Mouse (Mus musculus) kidney, postnatal 0 days (tissue): Measurements from ENCODE around the gene Gm17018. TPM values are rescaled to one million over a fixed set of nuclear protein-coding genes. Genes with fewer than 3 reads are reported as not detected.
A peak's percentile ranks its signal among the peaks of the same experiment; 100 is the strongest.

Experiments used
- ATAC-seq: fragments of 200-750 bp; cut with Nextera tagmentation; replicated peaks from 2 replicates; pipeline ENCODE4 v1.8.0; 2017; ENCODE audit warnings: low read depth, moderate number of reproducible peaks, moderate TSS enrichment, moderate library complexity; ENCODE audit not compliant: low FRiP score
- DNase-seq: peaks from one replicate; pipeline ENCODE4 v3.0.0-alpha.2; 2016; ENCODE audit warnings: low spot score
- H3K27ac ChIP-seq: fragments of 300-500 bp; sonication (generic); 2 replicates; pipeline ENCODE4 v1.5.1; 2014; ENCODE audit warnings: mild to moderate bottlenecking
- H3K27me3 ChIP-seq: fragments of 300-500 bp; sonication (generic); 2 replicates; pipeline ENCODE4 v1.6.1; 2014; ENCODE audit warnings: low read length, mixed read lengths; ENCODE audit not compliant: insufficient read depth
- H3K36me3 ChIP-seq: fragments of 300-500 bp; sonication (generic); 2 replicates; pipeline ENCODE4 v1.6.1; 2014; ENCODE audit warnings: low read length, mixed read lengths; ENCODE audit not compliant: insufficient read depth
- H3K4me1 ChIP-seq: fragments of 300-500 bp; sonication (generic); replicated peaks from 2 replicates; pipeline ENCODE4 v1.6.1; 2014; ENCODE audit warnings: antibody characterized with exemption, low read length, mixed read lengths; ENCODE audit not compliant: insufficient read depth
- H3K4me2 ChIP-seq: fragments of 300-500 bp; sonication (generic); 2 replicates; pipeline ENCODE4 v1.6.1; 2014; ENCODE audit warnings: mild to moderate bottlenecking, low read length, moderate library complexity, mixed read lengths
- H3K4me3 ChIP-seq: fragments of 300-500 bp; sonication (generic); replicated peaks from 2 replicates; pipeline ENCODE4 v1.5.1; 2014; ENCODE audit warnings: low read depth, low read length
- H3K9ac ChIP-seq: fragments of 300-500 bp; sonication (generic); 2 replicates; pipeline ENCODE4 v1.6.1; 2014; ENCODE audit warnings: low read depth, low read length
- H3K9me3 ChIP-seq: fragments of 300-500 bp; sonication (generic); replicated peaks from 2 replicates; pipeline ENCODE4 v1.6.1; 2016; ENCODE audit warnings: low read length, inconsistent platforms, mixed read lengths
- CTCF ChIP-seq: IDR thresholded peaks from 2 replicates; pipeline ENCODE4 v1.5.1; 2016; ENCODE audit warnings: antibody characterized with exemption, low read depth, mild to moderate bottlenecking, moderate library complexity
- WGBS: fragments of 180-500 bp; shearing (Covaris S2); extraction: QIAGEN DNeasy Blood & Tissue Kit; methylation state at CpG from one replicate; pipeline ENCODE4 v1.1.7; 2014; 5-methylcytosine and 5-hydroxymethylcytosine counted together
- polyA plus RNA-seq: library from polyadenylated mRNA; unstranded; fragments of >200 nt; fragmentation: Nextera tagmentation; extraction: Ambion mirVana; gene quantifications from 2 replicates; pipeline ENCODE4 v1.2.1, GENCODE M21; 2015

The Gm17018 gene
- polyA plus RNA-seq, 1 experiment from 2014 or later = 49.2 TPM

- no peak overlapping the region for H3K27ac ChIP-seq
- 88% methylated on average over 10 of the region's 10 CpGs for WGBS
- H3K9me3 ChIP-seq = no peaks in the 10 kb centered on the region
- H3K4me2 ChIP-seq = no peak overlapping the region
- no peaks in the 10 kb centered on the region for H3K4me1 ChIP-seq
- ATAC-seq = no peak
- H3K9ac ChIP-seq = no peak overlapping the region
- TF ChIP-seq CTCF = no peak
- DNase-seq = no peak
- H3K4me3 ChIP-seq = no peak overlapping the region
- H3K36me3 ChIP-seq = peaks cover 23% of the 10 kb centered on the region
- H3K27me3 ChIP-seq = no peaks in the 10 kb centered on the region
Measured at GRCm38 (mm10) chr19:45527931-45528534, 32.4 kb upstream of the Gm17018 start.

- peak; percentile 58 for DNase-seq
- no peak overlapping the region for H3K4me3 ChIP-seq
- H3K4me2 ChIP-seq = no peak overlapping the region
- TF ChIP-seq CTCF = no peak
- no peaks in the 10 kb centered on the region for H3K27me3 ChIP-seq
- no peak overlapping the region for H3K27ac ChIP-seq
- 60% methylated on average over 5 of the region's 5 CpGs for WGBS
- H3K9ac ChIP-seq = no peak overlapping the region
- ATAC-seq = no peak; the same call in 1 of the 2 replicates
- H3K4me1 ChIP-seq = no peaks in the 10 kb centered on the region
- H3K9me3 ChIP-seq = no peaks in the 10 kb centered on the region
- peaks cover 23% of the 10 kb centered on the region for H3K36me3 ChIP-seq
Measured at GRCm38 (mm10) chr19:45529294-45529693, 31.1 kb upstream of the Gm17018 start.

DNA sequence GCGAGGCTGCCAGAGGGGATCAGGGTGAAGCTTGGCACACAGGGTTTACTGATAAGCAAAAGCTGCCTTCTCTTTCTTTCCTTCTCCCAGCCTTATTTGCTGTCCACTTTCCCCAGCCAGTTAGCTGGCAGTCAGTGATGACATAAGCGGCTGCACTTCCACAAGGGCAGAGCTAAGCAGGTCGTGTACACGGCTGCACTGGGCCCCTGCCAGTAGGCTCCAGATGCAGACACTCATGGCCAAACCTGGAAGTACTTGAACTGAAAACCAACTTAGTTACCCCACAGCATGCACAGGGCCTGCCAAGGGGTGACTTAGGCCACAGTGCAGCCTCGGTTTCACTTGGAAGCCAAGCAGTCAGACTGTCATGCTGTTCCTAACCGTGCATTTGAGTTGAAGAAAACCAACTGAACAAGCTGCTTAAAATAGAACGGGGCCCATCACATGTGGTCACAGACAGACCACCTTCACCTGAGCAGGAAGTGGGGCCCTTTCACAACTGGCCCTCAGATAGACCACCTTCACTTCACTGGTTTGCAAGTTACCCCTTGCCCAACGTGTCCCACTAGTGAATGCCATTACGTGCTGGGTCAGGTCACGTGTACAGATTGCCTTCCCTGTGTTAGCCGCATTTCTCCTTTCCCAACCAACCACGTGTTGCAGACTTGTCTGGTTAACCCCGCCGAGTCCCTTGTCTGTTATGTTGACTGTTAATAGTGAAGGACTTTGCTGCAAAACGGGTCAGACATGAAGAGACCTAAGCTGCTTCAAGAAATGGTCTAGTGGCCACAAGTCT lies 30.0 kb upstream of the Gm17018 start:
- H3K9me3 ChIP-seq = no peaks in the 10 kb centered on the region
- no peaks in the 10 kb centered on the region; the same call in 1 of the 2 replicates for H3K4me1 ChIP-seq
- DNase-seq (no peak), ATAC-seq (no peak)
- H3K4me2 ChIP-seq = no peak overlapping the region
- H3K27ac ChIP-seq = no peak overlapping the region
- peaks cover 3% of the 10 kb centered on the region; the same call in 1 of the 2 replicates for H3K27me3 ChIP-seq
- no peak overlapping the region for H3K4me3 ChIP-seq
- 75% methylated on average over 15 of the region's 15 CpGs for WGBS
- TF ChIP-seq CTCF = no peak
- peaks cover 23% of the 10 kb centered on the region for H3K36me3 ChIP-seq
- no peak overlapping the region for H3K9ac ChIP-seq

GRCm38 (mm10) chr19:45531554-45531953 lies 28.9 kb upstream of the Gm17018 start:
- no peak overlapping the region for H3K9ac ChIP-seq
- no peaks in the 10 kb centered on the region for H3K9me3 ChIP-seq
- H3K27ac ChIP-seq = no peak overlapping the region
- H3K4me2 ChIP-seq = no peak overlapping the region
- H3K36me3 ChIP-seq = peaks cover 23% of the 10 kb centered on the region
- H3K4me1 ChIP-seq = no peaks in the 10 kb centered on the region; the same call in 1 of the 2 replicates
- WGBS = 40% methylated on average over 6 of the region's 6 CpGs
- H3K27me3 ChIP-seq = peaks cover 3% of the 10 kb centered on the region; the same call in 1 of the 2 replicates
- no peak for TF ChIP-seq CTCF
- H3K4me3 ChIP-seq = no peak overlapping the region
- DNase-seq (no peak), ATAC-seq (no peak)

DNA sequence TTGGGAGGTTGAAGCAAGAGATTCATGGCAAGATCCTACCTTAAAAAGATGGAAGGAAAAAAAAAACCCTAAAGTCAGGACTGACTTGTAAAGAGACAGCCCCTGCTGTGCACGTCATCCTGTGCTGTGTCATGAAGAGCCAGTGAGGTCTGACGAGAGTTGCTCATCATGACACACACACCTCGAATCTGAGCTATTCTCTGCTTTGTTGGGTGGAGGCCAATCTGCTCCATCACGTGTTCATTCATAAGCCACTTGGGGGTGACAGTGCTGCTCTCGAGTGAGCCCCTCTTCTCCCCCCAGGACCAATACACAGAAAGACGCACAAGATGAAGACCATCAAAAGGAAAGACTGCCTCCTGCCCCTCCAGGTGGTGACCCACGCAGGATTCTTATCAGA lies 26.8 kb upstream of the Gm17018 start:
- Histone ChIP-seq H3K9ac (no peak overlapping the region), H3K4me1 (no peaks in the 10 kb centered on the region; the same call in 1 of the 2 replicates)
- 67% methylated on average over 7 of the region's 7 CpGs for WGBS

GRCm38 (mm10) chr19:45535214-45535735 lies 25.1 kb upstream of the Gm17018 start:
- no peak for ATAC-seq
- no peak for TF ChIP-seq CTCF

More for the DNA sequence above, 26.8 kb upstream of the Gm17018 start:
- H3K36me3 ChIP-seq = peaks cover 5% of the 10 kb centered on the region; the same call in 1 of the 2 replicates
- TF ChIP-seq CTCF = no peak
- no peak for DNase-seq
- no peak overlapping the region for H3K4me2 ChIP-seq
- ATAC-seq = no peak
- no peak overlapping the region for H3K27ac ChIP-seq
- no peaks in the 10 kb centered on the region for H3K9me3 ChIP-seq
- H3K27me3 ChIP-seq = peaks cover 3% of the 10 kb centered on the region; the same call in 1 of the 2 replicates
- H3K4me3 ChIP-seq = no peak overlapping the region

More at GRCm38 (mm10) chr19:45535214-45535735, 25.1 kb upstream of the Gm17018 start:
- H3K27ac ChIP-seq = no peak overlapping the region
- 28% methylated on average over 8 of the region's 8 CpGs for WGBS
- H3K4me1 ChIP-seq = no peaks in the 10 kb centered on the region; the same call in 1 of the 2 replicates
- no peak overlapping the region for H3K4me2 ChIP-seq
- H3K9ac ChIP-seq = no peak overlapping the region
- H3K4me3 ChIP-seq = no peak overlapping the region
- peaks cover 3% of the 10 kb centered on the region; the same call in 1 of the 2 replicates for H3K27me3 ChIP-seq
- H3K9me3 ChIP-seq = no peaks in the 10 kb centered on the region
- no peak for DNase-seq
- H3K36me3 ChIP-seq = no peaks in the 10 kb centered on the region
